Mouse (Mus musculus) heart, embryonic 13.5 days (tissue): ENCODE data around the gene Hoxc11. TPM values are rescaled to one million over a fixed set of nuclear protein-coding genes. Genes with fewer than 3 reads are reported as not detected.

Experiments
- ATAC-seq: fragments of 200-750 bp; cut with Nextera tagmentation; 2 replicates; pipeline ENCODE4 v1.8.0; 2017; ENCODE audit warnings: moderate TSS enrichment; ENCODE audit not compliant: insufficient number of reproducible peaks, low FRiP score, low TSS enrichment; ENCODE audit errors: extremely low read depth
- H3K27ac ChIP-seq: fragments of 300-500 bp; sonication (generic); replicated peaks from 2 replicates; pipeline ENCODE4 v1.5.1; 2015; ENCODE audit warnings: moderate library complexity, mild to moderate bottlenecking, inconsistent platforms
- H3K27me3 ChIP-seq: fragments of 300-500 bp; sonication (generic); replicated peaks from 2 replicates; pipeline ENCODE4 v1.6.1; 2015; ENCODE audit warnings: mild to moderate bottlenecking, inconsistent platforms
- H3K36me3 ChIP-seq: fragments of 300-500 bp; sonication (generic); 2 replicates; pipeline ENCODE4 v1.6.1; 2015; ENCODE audit warnings: mild to moderate bottlenecking, inconsistent platforms
- H3K4me1 ChIP-seq: fragments of 300-500 bp; sonication (generic); 2 replicates; pipeline ENCODE4 v1.6.1; 2015; ENCODE audit warnings: inconsistent platforms
- H3K4me2 ChIP-seq: fragments of 300-500 bp; sonication (generic); 2 replicates; pipeline ENCODE4 v1.6.1; 2015; ENCODE audit warnings: inconsistent platforms, mild to moderate bottlenecking, moderate library complexity
- H3K4me3 ChIP-seq: fragments of 300-500 bp; sonication (generic); 2 replicates; pipeline ENCODE4 v1.5.1; 2015; ENCODE audit warnings: moderate library complexity, mild to moderate bottlenecking, inconsistent platforms
- H3K9ac ChIP-seq: fragments of 300-500 bp; sonication (generic); 2 replicates; pipeline ENCODE4 v1.6.1; 2015; ENCODE audit warnings: inconsistent platforms, mild to moderate bottlenecking, moderate library complexity
- H3K9me3 ChIP-seq: fragments of 300-500 bp; sonication (generic); 2 replicates; pipeline ENCODE4 v1.6.1; 2016; ENCODE audit warnings: inconsistent platforms
- WGBS: fragments of 180-500 bp; shearing (Covaris S2); methylation state at CpG from one replicate; pipeline ENCODE4 v1.1.7; 2015; ENCODE audit warnings: mixed read lengths; 5-methylcytosine and 5-hydroxymethylcytosine counted together
- polyA plus RNA-seq: library from polyadenylated mRNA; unstranded; fragments of >200 nt; fragmentation: Nextera tagmentation; extraction: Ambion mirVana; gene quantifications from 2 replicates; pipeline ENCODE4 v1.2.1, GENCODE M21; 2015

The Hoxc11 gene
- polyA plus RNA-seq, 1 experiment from 2014 or later = not detected

DNA sequence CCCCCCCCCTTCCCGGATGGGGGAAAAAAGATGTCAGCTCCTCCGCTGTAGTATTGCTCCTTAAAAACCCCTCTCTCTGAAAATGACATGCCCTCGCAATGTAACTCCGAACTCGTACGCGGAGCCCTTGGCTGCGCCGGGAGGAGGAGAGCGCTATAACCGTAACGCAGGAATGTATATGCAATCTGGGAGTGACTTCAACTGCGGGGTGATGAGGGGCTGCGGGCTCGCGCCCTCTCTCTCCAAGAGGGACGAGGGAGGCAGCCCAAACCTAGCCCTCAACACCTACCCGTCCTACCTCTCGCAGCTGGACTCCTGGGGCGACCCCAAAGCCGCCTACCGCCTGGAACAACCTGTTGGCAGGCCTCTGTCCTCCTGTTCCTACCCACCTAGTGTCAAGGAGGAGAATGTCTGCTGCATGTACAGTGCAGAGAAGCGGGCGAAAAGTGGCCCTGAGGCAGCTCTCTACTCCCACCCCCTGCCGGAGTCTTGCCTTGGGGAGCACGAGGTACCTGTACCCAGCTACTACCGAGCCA lies 12.6 kb downstream of the Hoxc11 start, which contains the start of gene Hoxc10:
Gene Hoxc10, plus strand, starts transcription at position 21 of the 536 bp plus-strand sequence.
- Histone ChIP-seq H3K27ac (no peak within 1 kb of the TSS), H3K9ac (no peak within 1 kb of the TSS), H3K4me2 (peak within 1 kb of the TSS; percentile 43), H3K36me3 (no peaks in the 10 kb centered on the region), H3K9me3 (no peaks in the 10 kb centered on the region), H3K4me3 (peak within 1 kb of the TSS; percentile 20), H3K4me1 (peaks cover 5% of the 10 kb centered on the region; the same call in 1 of the 2 replicates), H3K27me3 (peaks cover 98% of the 10 kb centered on the region)
- no peak for ATAC-seq
- WGBS = 3% methylated on average over 27 of the region's 27 CpGs

- Histone ChIP-seq H3K4me2 (peak within 1 kb of the TSS; percentile 43), H3K4me1 (peaks cover 5% of the 10 kb centered on the region; the same call in 1 of the 2 replicates), H3K27me3 (peaks cover 99% of the 10 kb centered on the region), H3K36me3 (no peaks in the 10 kb centered on the region), H3K27ac (no peak within 1 kb of the TSS), H3K9ac (no peak within 1 kb of the TSS), H3K9me3 (no peaks in the 10 kb centered on the region), H3K4me3 (peak within 1 kb of the TSS; percentile 20)
- ATAC-seq = no peak
- 5% methylated on average over 12 of the region's 12 CpGs for WGBS
These were observed 13.0 kb downstream of the Hoxc11 start, which contains the start of gene Hoxc5 for GRCm38 (mm10) chr15:102967312-102967510. TSS of gene Hoxc5 (plus strand) at chr15:102967443.

- Histone ChIP-seq H3K9me3 (no peaks in the 10 kb centered on the region), H3K36me3 (no peaks in the 10 kb centered on the region), H3K4me3 (no peak overlapping the region), H3K4me2 (no peak overlapping the region), H3K27ac (no peak overlapping the region), H3K9ac (no peak overlapping the region), H3K4me1 (peaks cover 5% of the 10 kb centered on the region; the same call in 1 of the 2 replicates), H3K27me3 (peaks cover 99% of the 10 kb centered on the region)
- WGBS = 2% methylated on average over 34 of the region's 34 CpGs
- no peak for ATAC-seq
These were observed 13.5 kb downstream of the Hoxc11 start for GRCm38 (mm10) chr15:102967511-102968397.

DNA sequence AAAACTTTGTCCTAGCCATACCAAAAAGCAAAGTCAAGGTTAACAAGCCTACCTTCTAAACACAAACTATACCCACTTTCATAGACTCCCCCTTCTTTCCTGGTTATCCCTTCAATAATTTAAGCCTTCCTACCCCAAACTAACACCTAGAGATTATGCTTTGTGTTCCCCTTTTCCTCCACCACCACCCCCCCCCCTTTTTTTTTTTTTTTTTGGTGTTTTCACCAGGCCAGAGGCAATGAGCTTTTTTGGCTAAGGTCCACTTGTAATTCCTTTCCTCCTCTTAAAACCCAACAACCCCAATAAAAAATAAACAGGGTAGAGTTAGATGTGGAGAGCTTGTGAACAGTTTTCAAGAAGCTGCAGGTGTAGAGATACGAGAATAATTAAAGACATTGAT lies 15.1 kb downstream of the Hoxc11 start:
- Histone ChIP-seq H3K27me3 (peaks cover 99% of the 10 kb centered on the region), H3K4me3 (no peak overlapping the region), H3K9me3 (no peaks in the 10 kb centered on the region), H3K4me1 (peaks cover 5% of the 10 kb centered on the region; the same call in 1 of the 2 replicates), H3K9ac (no peak overlapping the region), H3K27ac (no peak overlapping the region), H3K36me3 (no peaks in the 10 kb centered on the region), H3K4me2 (no peak overlapping the region)
- ATAC-seq = no peak
- 26% methylated on average over 1 of the region's 1 CpGs for WGBS

DNA sequence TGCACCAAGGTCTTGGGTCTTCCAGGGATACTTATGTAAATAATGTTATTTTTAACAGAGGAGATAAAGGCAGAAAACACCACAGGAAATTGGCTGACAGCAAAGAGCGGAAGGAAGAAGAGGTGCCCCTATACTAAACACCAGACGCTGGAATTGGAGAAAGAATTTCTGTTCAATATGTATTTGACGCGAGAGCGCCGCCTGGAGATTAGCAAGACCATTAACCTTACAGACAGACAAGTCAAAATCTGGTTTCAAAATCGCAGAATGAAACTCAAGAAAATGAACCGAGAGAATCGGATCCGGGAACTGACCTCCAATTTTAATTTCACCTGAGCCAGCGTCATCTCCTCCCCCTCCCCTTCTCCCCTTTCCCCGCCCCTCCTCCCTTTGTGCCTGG lies 16.5 kb downstream of the Hoxc11 start:
- Histone ChIP-seq H3K27me3 (peaks cover 99% of the 10 kb centered on the region), H3K4me1 (peaks cover 5% of the 10 kb centered on the region; the same call in 1 of the 2 replicates), H3K9ac (no peak overlapping the region), H3K4me2 (no peak overlapping the region), H3K4me3 (no peak overlapping the region), H3K36me3 (no peaks in the 10 kb centered on the region), H3K27ac (no peak overlapping the region), H3K9me3 (no peaks in the 10 kb centered on the region)
- 1% methylated on average over 12 of the region's 12 CpGs for WGBS
- no peak for ATAC-seq

GRCm38 (mm10) chr15:102972254-102972653 lies 18.0 kb downstream of the Hoxc11 start:
- H3K4me2 ChIP-seq = no peak overlapping the region
- H3K9ac ChIP-seq = no peak overlapping the region
- H3K9me3 ChIP-seq = no peaks in the 10 kb centered on the region
- H3K27ac ChIP-seq = no peak overlapping the region
- peaks cover 99% of the 10 kb centered on the region for H3K27me3 ChIP-seq
- H3K4me3 ChIP-seq = no peak overlapping the region
- ATAC-seq = no peak
- under 1% methylated on average over 21 of the region's 21 CpGs for WGBS
- peaks cover 5% of the 10 kb centered on the region; the same call in 1 of the 2 replicates for H3K4me1 ChIP-seq
- no peaks in the 10 kb centered on the region for H3K36me3 ChIP-seq

DNA sequence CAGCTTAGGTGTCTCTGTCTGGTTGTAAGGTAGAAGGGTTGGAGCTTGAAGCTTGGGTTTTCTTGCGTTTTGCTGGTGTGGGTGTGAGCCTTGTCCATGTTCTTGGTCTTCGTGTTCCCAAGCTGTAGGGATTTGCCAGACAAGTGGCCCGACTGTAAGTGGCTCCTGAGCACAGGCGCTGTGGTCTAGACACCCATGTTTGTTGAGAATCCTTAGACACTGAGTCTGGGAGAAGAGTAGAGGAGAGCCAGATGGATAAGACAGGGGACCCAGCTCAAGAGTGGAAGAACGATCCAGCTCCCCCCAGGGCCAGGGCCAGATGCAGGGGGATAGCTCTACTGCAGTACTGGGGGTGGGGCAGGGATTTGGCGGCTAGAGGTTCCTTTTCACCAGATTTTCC lies 18.5 kb downstream of the Hoxc11 start:
- H3K4me1 ChIP-seq = peaks cover 5% of the 10 kb centered on the region; the same call in 1 of the 2 replicates
- no peak overlapping the region for H3K4me3 ChIP-seq
- no peak overlapping the region for H3K4me2 ChIP-seq
- H3K9me3 ChIP-seq = no peaks in the 10 kb centered on the region
- ATAC-seq = no peak
- H3K9ac ChIP-seq = no peak overlapping the region
- peaks cover 99% of the 10 kb centered on the region for H3K27me3 ChIP-seq
- no peaks in the 10 kb centered on the region for H3K36me3 ChIP-seq
- H3K27ac ChIP-seq = no peak overlapping the region
- WGBS = 2% methylated on average over 6 of the region's 6 CpGs

GRCm38 (mm10) chr15:102975034-102975433 lies 20.8 kb downstream of the Hoxc11 start:
- WGBS = 4% methylated on average over 7 of the region's 7 CpGs
- Histone ChIP-seq H3K4me3 (no peak overlapping the region), H3K4me2 (no peak overlapping the region), H3K36me3 (no peaks in the 10 kb centered on the region), H3K9me3 (no peaks in the 10 kb centered on the region), H3K9ac (no peak overlapping the region), H3K27me3 (peaks cover 100% of the 10 kb centered on the region), H3K4me1 (peaks cover 5% of the 10 kb centered on the region; the same call in 1 of the 2 replicates), H3K27ac (no peak overlapping the region)
- no peak for ATAC-seq

DNA sequence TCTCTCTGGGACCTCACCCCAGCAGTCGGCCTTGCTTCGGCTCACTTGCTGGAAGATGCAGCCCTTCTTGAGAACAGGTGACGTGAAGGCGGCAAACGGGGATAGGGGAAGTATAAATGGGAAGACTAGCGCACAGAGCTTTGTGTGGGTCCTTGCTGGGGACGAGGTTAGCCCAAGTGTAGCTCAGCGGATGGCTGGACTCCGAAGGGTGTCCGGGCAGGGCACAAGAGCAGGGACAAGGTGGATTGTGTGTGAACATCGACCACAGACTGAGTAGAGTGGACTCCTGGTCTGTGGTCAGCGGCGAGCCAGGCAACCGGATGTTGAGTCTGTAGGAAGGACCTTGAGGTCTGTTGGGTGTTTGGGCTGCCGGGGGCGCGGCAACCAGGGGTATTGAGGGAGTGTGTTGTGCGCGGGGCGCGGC lies 21.5 kb downstream of the Hoxc11 start:
- Histone ChIP-seq H3K9ac (no peak overlapping the region), H3K9me3 (no peaks in the 10 kb centered on the region), H3K27me3 (peaks cover 100% of the 10 kb centered on the region), H3K4me2 (no peak overlapping the region), H3K4me3 (no peak overlapping the region), H3K27ac (no peak overlapping the region), H3K36me3 (no peaks in the 10 kb centered on the region), H3K4me1 (peaks cover 5% of the 10 kb centered on the region; the same call in 1 of the 2 replicates)
- under 1% methylated on average over 21 of the region's 21 CpGs for WGBS
- no peak for ATAC-seq

GRCm38 (mm10) chr15:102976171-102976570 lies 21.9 kb downstream of the Hoxc11 start, which contains the start of gene Hoxc9:
TSS of gene Hoxc9 (plus strand) at chr15:102976439.
- Histone ChIP-seq H3K4me1 (peaks cover 5% of the 10 kb centered on the region; the same call in 1 of the 2 replicates), H3K4me2 (peak within 1 kb of the TSS; percentile 51), H3K27ac (no peak within 1 kb of the TSS), H3K9ac (no peak within 1 kb of the TSS), H3K9me3 (no peaks in the 10 kb centered on the region), H3K36me3 (no peaks in the 10 kb centered on the region), H3K4me3 (peak within 1 kb of the TSS; percentile 35), H3K27me3 (peaks cover 100% of the 10 kb centered on the region)
- WGBS = 1% methylated on average over 16 of the region's 20 CpGs
- ATAC-seq = no peak

- peaks cover 100% of the 10 kb centered on the region for H3K27me3 ChIP-seq
- no peak overlapping the region for H3K9ac ChIP-seq
These were observed 22.6 kb downstream of the Hoxc11 start for GRCm38 (mm10) chr15:102976631-102977422.

More at GRCm38 (mm10) chr15:102976631-102977422, 22.6 kb downstream of the Hoxc11 start:
- Histone ChIP-seq H3K36me3 (no peaks in the 10 kb centered on the region), H3K27ac (no peak overlapping the region), H3K4me2 (peak overlapping the region; percentile 51), H3K4me1 (peaks cover 10% of the 10 kb centered on the region), H3K4me3 (peak overlapping the region; percentile 35), H3K9me3 (no peaks in the 10 kb centered on the region)
- ATAC-seq = no peak
- 1% methylated on average over 37 of the region's 37 CpGs for WGBS
